Mouse (Mus musculus) cerebellum, postnatal 25 days (tissue): ENCODE measurements around the gene Bpifa6.
"Not testable (repeated sequence)": the region's sequence is repeated elsewhere in the genome, so short reads cannot be mapped to it uniquely, and the experiment has no call there.

Source experiments
- DNase-seq, 2 experiments: peaks; one replicate each; pipeline ENCODE4 v3.0.0; 2021; ENCODE audit warnings: mixed read lengths in 2 of 2

Bpifa6 gene

GRCm38 (mm10) chr2:153974582-153974981, at the start of gene Bpifa6:
TSS of gene Bpifa6 (plus strand) at chr2:153974945.
- no peak for DNase-seq

- DNase-seq, result peak; percentile 70 to 81
Measured at GRCm38 (mm10) chr2:153929871-153930413, 44.8 kb upstream of the Bpifa6 start.

- no peak for DNase-seq
Measured at GRCm38 (mm10) chr2:153931125-153931524, 43.6 kb upstream of the Bpifa6 start.

DNA sequence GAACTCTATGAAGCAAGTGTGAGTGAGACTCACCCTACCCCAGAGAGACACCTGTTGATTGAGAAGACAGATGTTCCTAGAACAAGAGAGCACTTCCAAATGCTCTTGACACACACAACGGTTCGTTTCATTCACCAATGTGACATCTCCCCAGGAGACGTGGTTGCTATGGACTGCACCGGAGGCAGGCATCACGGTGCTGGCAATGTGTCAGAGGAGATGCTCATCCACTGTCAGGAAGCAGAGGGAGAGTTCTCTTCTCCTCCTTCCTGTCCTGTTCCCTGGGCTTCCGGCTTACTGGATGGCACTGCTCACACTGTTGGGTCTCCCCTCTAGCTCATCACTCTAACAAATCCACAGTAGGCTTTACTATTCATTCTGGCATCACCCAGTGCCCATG, 41.4 kb upstream of the Bpifa6 start:
- no peak for DNase-seq

GRCm38 (mm10) chr2:153935348-153935747, 39.4 kb upstream of the Bpifa6 start:
- DNase-seq, result no peak

DNA sequence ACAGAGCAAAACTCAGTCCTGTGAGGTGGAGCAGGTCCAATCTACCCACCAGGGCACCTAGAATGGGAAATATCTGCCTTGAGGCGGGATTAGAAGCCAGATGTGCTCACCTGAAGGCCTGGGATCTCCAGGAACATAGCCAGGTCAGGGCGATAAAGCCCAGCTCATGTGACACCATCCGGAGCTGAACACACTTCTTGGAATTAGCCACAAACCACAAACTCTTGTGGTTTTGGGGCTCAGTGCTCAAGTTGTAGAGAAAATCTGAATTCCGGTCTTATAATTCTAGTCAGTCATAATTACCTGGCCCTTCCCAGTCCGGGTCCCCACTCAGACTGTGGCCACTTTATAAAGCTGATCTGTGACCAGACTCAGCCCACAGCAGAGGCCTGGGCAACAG, 36.9 kb upstream of the Bpifa6 start, which contains the start of gene Bpifb4:
Bpifb4 (plus strand) TSS at position 370 of the 400 bp plus-strand sequence.
- no peak for DNase-seq

DNA sequence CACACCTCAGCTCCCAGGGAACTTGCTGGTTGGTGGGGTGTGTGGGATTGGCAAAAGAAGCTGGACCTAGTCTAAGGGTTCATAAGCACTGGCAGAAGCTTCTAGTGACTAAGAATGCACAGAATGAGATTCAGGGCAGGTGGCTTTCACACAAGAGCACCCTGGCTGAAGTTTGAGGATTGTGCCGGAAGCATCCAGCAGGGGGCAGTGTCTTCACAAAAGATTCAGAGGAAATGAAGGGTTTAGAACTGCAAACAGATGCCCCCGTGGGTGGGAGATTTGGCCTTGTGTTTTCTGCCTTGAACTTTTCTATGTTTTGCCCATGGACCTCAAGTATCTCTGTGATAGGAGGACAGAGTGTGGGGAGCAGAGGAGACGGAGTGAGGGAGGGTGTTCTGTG, 31.2 kb upstream of the Bpifa6 start:
- peak; percentile 72 to 79 for DNase-seq

DNA sequence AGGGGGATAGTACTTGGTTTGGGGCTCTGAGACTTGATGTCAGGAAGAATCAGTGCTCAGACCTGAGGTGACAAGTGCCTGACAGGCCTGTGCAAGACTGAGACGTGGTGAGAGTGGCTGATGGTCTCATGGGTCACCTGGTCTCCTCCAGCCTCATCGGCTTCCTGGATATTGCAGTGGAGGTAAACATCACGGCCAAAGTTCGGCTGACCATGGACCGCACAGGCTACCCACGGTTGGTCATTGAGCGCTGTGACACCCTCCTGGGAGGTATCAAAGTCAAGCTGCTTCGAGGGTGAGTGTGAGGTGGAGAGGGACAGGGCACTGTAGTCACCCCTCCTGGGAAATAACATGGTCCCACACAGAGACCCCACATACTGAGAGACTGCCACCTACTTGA, 30.2 kb upstream of the Bpifa6 start:
- no peak for DNase-seq

DNA sequence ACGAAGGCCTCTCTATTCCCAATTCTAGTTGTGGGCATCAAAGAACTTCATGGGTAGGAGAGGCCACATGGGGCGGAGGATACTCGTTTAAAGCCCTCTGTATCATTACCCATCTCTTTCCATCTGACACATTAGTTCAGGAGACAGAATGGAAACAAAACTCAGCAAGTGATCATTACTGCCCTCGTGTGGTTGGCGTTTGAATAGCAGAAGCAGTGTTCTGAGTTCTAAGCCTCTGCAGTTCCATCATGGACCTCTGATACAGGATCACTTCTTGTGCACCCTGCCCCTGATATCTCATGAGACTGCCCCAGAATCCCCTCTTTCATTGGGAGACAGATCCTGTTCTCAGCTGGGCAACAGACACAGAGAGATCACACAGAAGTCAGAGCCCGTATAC, 21.8 kb upstream of the Bpifa6 start:
- peak; percentile 81 to 86 for DNase-seq

DNA sequence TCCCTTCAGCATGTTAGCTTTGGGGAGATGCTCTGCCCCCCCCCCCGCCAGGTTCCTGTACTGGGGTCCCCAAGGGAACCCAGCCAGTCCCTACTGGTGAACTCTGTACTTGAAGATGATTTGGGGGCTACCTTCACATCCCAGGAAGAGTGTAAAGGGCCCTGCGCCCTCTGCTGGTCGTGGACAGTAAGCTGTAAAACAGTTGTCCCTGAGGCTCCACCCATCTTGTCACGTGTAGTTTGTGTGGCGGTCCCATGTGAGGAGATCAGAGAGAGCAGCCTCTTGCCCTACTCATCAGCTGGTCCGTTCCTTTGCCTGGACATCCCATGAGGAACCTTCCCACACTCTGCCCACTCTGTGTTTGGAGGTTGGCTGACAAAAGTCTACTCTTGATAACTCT, 20.9 kb upstream of the Bpifa6 start:
- peak; percentile 35 to 62 for DNase-seq

- DNase-seq, result peak; percentile 64 to 78
Measured at GRCm38 (mm10) chr2:153962821-153963331, 11.9 kb upstream of the Bpifa6 start.

- peak; percentile 95 to 96 for DNase-seq
Measured at GRCm38 (mm10) chr2:153963334-153963733, 11.4 kb upstream of the Bpifa6 start.

- DNase-seq, result no peak
Measured at GRCm38 (mm10) chr2:153970221-153970620, 4.5 kb upstream of the Bpifa6 start.

DNA sequence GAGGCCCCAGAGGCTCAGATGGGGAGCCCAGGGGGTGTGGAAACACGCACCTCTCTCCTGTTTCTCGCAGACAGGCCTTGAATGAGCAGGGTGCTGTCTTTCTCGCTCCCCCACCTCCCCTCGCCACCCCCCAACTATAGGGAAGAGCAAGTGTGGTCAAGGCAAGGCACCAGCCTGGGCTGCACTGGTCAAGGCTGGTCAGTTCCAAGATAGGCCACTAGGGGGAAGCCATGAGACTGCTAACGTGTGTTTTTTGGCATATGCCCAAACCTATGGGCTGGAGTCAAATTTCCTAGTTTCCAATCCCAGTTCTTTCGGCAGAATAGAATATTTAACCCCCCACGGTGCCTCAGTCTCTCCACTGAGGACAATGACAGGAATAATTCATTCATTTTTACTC, 21.0 kb downstream of the Bpifa6 start:
- peak; percentile 82 to 89 for DNase-seq

DNA sequence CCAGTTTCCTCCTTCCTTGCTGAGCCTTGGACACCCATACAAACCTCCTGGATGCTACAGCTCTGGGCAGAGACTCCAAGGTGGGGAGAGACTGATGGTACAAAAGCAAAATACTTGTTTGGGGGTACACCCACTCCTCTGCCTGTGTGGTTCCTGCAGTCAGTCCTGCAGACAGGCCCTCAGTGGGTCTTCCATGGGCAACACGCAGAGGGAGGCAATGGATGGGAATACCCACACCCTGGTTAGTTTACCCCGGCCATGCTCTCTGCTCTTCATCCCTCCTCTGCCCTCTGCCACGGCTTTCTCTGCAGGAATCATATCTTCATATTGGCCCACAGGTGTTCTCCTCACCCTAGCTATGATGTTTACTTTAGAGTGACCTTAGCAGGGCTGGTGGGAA, 25.8 kb downstream of the Bpifa6 start:
- DNase-seq, result no peak

DNA sequence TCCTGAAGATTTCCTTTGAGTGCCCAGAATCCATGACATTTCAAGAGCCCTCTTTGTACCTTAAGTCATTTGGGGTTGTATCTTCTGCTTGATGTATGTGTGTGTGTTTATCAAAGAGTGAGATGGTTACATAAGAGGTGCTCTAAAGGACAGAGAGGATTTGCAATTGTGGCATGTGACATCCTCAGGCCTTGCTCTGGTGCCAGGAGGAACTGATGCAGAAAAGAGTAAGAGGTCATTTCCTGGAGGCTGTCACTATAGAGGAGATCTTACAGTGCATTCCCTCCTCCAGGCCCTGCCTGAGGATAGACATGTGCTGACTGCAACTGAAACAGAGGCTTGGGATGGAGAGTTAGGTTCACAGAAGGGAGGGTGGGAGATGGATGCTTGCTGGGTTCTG, 26.3 kb downstream of the Bpifa6 start:
- DNase-seq, result no peak

- no peak for DNase-seq
Measured at GRCm38 (mm10) chr2:154004456-154004855, 29.7 kb downstream of the Bpifa6 start.

GRCm38 (mm10) chr2:154005094-154005493, 30.3 kb downstream of the Bpifa6 start:
- DNase-seq, result no peak

DNA sequence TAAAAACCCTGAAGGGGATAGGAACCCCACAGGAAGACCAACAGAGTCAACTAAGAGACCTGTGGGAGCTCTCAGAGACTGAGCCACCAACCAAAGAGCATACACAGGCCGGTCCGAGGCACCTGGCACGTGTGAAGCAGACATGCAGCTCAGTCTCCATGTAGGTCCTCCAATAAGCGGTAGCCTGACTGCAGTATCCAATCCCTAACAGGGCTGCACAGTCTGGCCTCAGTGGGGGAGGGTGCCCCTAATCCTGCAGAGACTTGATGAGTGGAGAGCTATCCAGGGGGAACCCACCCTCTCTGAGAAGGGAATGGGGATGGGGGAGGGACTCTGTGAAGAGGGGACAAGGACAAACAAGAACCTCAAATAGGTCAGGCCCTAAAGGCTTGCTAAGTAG, 31.0 kb downstream of the Bpifa6 start:
- no peak for DNase-seq

- peak in 1 of 2 experiments; percentile 14 for DNase-seq
Measured at GRCm38 (mm10) chr2:154006331-154006730, 31.6 kb downstream of the Bpifa6 start.

DNA sequence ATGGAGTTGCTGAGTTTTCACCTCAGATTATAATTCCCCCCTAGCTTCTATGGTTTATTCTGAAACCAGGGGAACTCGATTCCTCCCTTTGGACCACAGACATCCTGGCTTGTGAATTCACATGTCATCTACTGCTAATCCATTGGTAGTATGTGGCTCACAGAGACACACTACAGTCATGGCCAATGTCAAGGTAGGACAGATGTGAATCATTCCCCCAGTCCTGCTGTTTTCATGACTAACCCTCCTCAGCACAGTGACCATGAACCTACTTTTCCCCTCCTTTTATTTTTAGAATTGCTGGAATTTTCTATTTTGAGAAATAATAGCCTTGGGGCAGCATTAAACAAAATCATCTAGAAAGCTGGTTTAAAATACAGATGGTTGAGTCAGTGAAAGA, 32.6 kb downstream of the Bpifa6 start:
- DNase-seq, result no peak

- no peak for DNase-seq
Measured at GRCm38 (mm10) chr2:154007965-154008364, 33.2 kb downstream of the Bpifa6 start, which contains the start of gene Bpifa2. TSS of gene Bpifa2 (plus strand) at chr2:154008265.

- no peak for DNase-seq
Measured at GRCm38 (mm10) chr2:154017990-154018389, 43.2 kb downstream of the Bpifa6 start.

GRCm38 (mm10) chr2:154024676-154025075, 49.9 kb downstream of the Bpifa6 start:
- DNase-seq, result not testable (repeated sequence)

- DNase-seq, result peak; percentile 68 to 78
Measured at GRCm38 (mm10) chr2:154038932-154039331, 64.2 kb downstream of the Bpifa6 start.
